Mouse (Mus musculus): Measurements from ENCODE around the gene Ephb1. TPM values are rescaled to one million over a fixed set of nuclear protein-coding genes. Genes with fewer than 3 reads are reported as not detected.

Gene Ephb1
- polyA plus RNA-seq, 1 experiment, result 0.02 TPM

DNA sequence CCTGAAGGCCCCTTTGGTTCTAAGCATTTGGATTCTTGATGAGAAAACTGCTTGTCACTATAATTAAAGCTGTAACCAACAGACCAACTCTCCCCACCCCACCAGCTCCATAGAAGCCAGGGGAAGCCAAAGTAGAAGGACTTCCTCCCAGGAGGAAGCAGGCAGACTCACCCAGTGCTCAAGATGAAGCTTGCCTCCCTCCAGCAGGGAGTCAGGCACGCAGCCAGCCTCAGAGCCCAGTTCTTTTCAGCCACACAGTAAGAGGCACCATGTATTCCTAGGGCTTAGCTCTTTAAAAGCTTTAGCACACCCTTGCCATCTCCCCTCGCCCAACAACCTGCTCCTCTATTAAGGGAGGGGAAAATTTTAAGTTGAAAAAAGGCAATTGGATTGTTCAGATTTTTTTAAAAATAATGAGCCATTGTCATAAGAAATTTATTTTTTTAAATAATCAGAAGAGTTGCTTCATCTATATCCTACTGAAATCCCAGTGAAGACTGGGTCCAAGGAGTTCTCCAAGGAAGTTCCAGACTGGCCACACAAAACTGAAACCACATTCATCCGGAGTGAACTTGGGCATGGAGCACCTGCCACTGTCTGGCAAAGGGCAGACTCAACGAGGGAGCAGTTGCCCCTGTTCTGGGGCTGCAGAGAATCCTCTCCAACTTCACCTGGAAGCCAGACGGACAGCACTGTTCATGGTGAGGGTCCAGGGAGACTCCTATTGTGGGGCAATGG, 81.6 kb downstream of the Ephb1 start:
- H3K79me2 ChIP-seq (ENCODE audit: control insufficient read depth, insufficient read depth), result no peaks in the 10 kb centered on the region
- H3K36me3 ChIP-seq (ENCODE audit: control insufficient read depth, insufficient read depth), result no peaks in the 10 kb centered on the region
- H3K79me3 ChIP-seq (ENCODE audit: low read depth), result no peaks in the 10 kb centered on the region
- H3K4me3 ChIP-seq (ENCODE audit: insufficient read depth, poor library complexity, severe bottlenecking), result no peak overlapping the region
- H3ac ChIP-seq (ENCODE audit: control insufficient read depth, insufficient read length, low read depth), result no peak overlapping the region
- peaks cover 23% of the 10 kb centered on the region for H3K27me3 ChIP-seq (ENCODE audit: control insufficient read depth, insufficient read depth, insufficient read length)
- no peak for TF ChIP-seq USF1 (IDR thresholded peaks at IDR 0.05; ENCODE audit: low read depth)
- TF ChIP-seq CTCF (IDR thresholded peaks at IDR 0.05; ENCODE audit: control insufficient read depth, insufficient read depth, insufficient read length), result no peak
- no peak for TF ChIP-seq FOSL1 (IDR thresholded peaks at IDR 0.05; ENCODE audit: insufficient read depth, low read length, poor library complexity, severe bottlenecking)
- no peak for TF ChIP-seq MAX (IDR thresholded peaks at IDR 0.05)
- TF ChIP-seq MYOD1 (IDR thresholded peaks at IDR 0.05; ENCODE audit: control insufficient read depth, insufficient read length, low read depth), result no peak
- TF ChIP-seq CEBPB (IDR thresholded peaks at IDR 0.05; ENCODE audit: low read depth), result no peak
- no peak for TF ChIP-seq MYOG (IDR thresholded peaks at IDR 0.05; ENCODE audit: control insufficient read depth, extremely low read depth, insufficient read length)

DNA sequence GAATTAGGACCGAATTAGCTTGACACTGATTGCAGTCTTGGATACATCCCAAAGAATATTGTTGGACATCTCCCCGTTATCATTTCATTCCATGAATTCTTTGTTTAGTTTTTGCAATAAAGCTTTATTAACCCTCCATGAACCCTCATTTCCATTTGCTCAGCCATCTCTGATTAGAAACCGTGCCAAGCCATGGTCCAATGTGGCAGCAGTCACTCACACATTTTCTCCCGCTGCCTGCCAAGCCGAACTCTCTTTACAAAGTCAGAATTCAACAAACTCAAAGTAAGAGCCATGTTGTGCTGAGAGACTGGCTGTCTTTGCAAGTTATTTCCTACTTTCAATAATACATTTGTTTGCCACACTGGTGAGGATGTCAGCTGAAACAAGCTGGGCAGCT, 84.0 kb downstream of the Ephb1 start:
- Histone ChIP-seq H3K36me3 (ENCODE audit: control insufficient read depth, insufficient read depth) (no peaks in the 10 kb centered on the region), H3K4me3 (ENCODE audit: insufficient read depth, poor library complexity, severe bottlenecking) (no peak overlapping the region), H3K79me2 (ENCODE audit: control insufficient read depth, insufficient read depth) (no peaks in the 10 kb centered on the region), H3K79me3 (ENCODE audit: low read depth) (no peaks in the 10 kb centered on the region), H3ac (ENCODE audit: control insufficient read depth, insufficient read length, low read depth) (no peak overlapping the region), H3K27me3 (ENCODE audit: control insufficient read depth, insufficient read depth, insufficient read length) (peaks cover 24% of the 10 kb centered on the region)
- TF ChIP-seq CTCF (IDR thresholded peaks at IDR 0.05; ENCODE audit: control insufficient read depth, insufficient read depth, insufficient read length) (no peak), MAX (IDR thresholded peaks at IDR 0.05) (no peak), MYOD1 (IDR thresholded peaks at IDR 0.05; ENCODE audit: control insufficient read depth, insufficient read length, low read depth) (no peak), FOSL1 (IDR thresholded peaks at IDR 0.05; ENCODE audit: insufficient read depth, low read length, poor library complexity, severe bottlenecking) (no peak), USF1 (IDR thresholded peaks at IDR 0.05; ENCODE audit: low read depth) (no peak), MYOG (IDR thresholded peaks at IDR 0.05; ENCODE audit: control insufficient read depth, extremely low read depth, insufficient read length) (no peak), CEBPB (IDR thresholded peaks at IDR 0.05; ENCODE audit: low read depth) (no peak)

DNA sequence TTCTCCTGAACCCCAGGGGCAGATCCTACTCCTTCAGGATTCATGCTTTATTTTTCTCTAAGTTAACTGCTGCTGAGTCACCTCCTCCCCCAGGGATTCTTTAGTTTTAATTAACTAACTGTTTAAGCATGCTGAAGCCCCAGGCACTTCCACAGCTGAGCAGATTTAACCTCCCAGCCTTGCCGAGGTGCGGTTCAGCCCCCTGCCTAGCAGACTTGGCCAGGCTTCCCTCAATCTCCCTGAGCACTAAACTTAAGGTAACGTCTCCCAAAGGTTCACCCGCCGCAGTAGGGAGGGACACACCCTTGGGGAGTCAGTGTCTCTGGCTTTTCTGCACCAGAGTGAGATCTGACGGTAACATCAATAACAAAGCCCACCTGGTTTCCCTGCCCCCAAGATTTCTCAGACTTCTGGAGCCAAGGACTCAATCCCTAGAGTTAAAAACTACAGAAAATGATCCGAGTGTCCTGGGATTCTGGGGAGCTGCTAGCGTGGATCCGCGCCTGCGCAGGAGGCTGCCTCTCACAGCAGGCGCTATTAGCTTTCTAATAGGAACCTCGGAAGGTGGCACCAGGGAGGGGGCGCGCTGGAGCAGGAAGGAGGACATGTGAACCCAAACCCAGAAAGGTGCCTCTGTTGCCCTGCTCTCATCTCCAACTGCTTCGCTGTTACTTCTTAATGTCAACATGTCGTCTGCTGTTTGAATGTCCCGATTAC, 87.0 kb downstream of the Ephb1 start:
- no peak overlapping the region for H3K4me3 ChIP-seq (ENCODE audit: insufficient read depth, poor library complexity, severe bottlenecking)
- TF ChIP-seq FOSL1 (IDR thresholded peaks at IDR 0.05; ENCODE audit: insufficient read depth, low read length, poor library complexity, severe bottlenecking) (no peak), CTCF (IDR thresholded peaks at IDR 0.05; ENCODE audit: control insufficient read depth, insufficient read depth, insufficient read length) (no peak), CEBPB (IDR thresholded peaks at IDR 0.05; ENCODE audit: low read depth) (no peak), USF1 (IDR thresholded peaks at IDR 0.05; ENCODE audit: low read depth) (no peak), MYOD1 (IDR thresholded peaks at IDR 0.05; ENCODE audit: control insufficient read depth, insufficient read length, low read depth) (no peak), MYOG (IDR thresholded peaks at IDR 0.05; ENCODE audit: control insufficient read depth, extremely low read depth, insufficient read length) (no peak), MAX (IDR thresholded peaks at IDR 0.05) (no peak)
- H3K36me3 ChIP-seq (ENCODE audit: control insufficient read depth, insufficient read depth), result no peaks in the 10 kb centered on the region
- H3K27me3 ChIP-seq (ENCODE audit: control insufficient read depth, insufficient read depth, insufficient read length), result peaks cover 22% of the 10 kb centered on the region
- no peaks in the 10 kb centered on the region for H3K79me2 ChIP-seq (ENCODE audit: control insufficient read depth, insufficient read depth)
- H3K79me3 ChIP-seq (ENCODE audit: low read depth), result no peaks in the 10 kb centered on the region
- H3ac ChIP-seq (ENCODE audit: control insufficient read depth, insufficient read length, low read depth), result no peak overlapping the region

DNA sequence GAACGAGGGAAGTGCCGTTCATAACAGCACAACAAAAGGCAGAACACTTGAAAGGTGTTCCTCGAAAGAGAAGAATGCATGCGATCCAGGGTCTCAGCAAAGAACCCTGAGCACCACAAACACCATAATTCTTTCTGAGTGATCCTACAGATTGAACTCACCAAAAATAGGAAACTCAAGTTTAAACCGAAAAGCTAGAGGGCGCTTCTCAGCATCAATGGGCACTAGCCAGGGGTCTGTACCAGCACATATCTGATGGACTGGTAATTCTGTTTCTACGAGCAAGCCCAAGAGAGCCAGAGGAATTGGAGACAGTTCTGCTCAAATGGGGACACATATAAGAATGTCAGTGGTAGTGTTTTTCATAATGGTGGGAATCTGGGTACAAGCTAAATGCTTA, 90.7 kb downstream of the Ephb1 start:
- H3K36me3 ChIP-seq (ENCODE audit: control insufficient read depth, insufficient read depth), result no peaks in the 10 kb centered on the region
- no peak overlapping the region for H3K4me3 ChIP-seq (ENCODE audit: insufficient read depth, poor library complexity, severe bottlenecking)
- H3K79me3 ChIP-seq (ENCODE audit: low read depth), result no peaks in the 10 kb centered on the region
- H3K79me2 ChIP-seq (ENCODE audit: control insufficient read depth, insufficient read depth), result no peaks in the 10 kb centered on the region
- H3ac ChIP-seq (ENCODE audit: control insufficient read depth, insufficient read length, low read depth), result no peak overlapping the region
- H3K27me3 ChIP-seq (ENCODE audit: control insufficient read depth, insufficient read depth, insufficient read length), result peaks cover 42% of the 10 kb centered on the region
- no peak for TF ChIP-seq CTCF (IDR thresholded peaks at IDR 0.05; ENCODE audit: control insufficient read depth, insufficient read depth, insufficient read length)
- TF ChIP-seq MAX (IDR thresholded peaks at IDR 0.05), result no peak
- TF ChIP-seq MYOD1 (IDR thresholded peaks at IDR 0.05; ENCODE audit: control insufficient read depth, insufficient read length, low read depth), result no peak
- TF ChIP-seq FOSL1 (IDR thresholded peaks at IDR 0.05; ENCODE audit: insufficient read depth, low read length, poor library complexity, severe bottlenecking), result no peak
- TF ChIP-seq USF1 (IDR thresholded peaks at IDR 0.05; ENCODE audit: low read depth), result no peak
- TF ChIP-seq CEBPB (IDR thresholded peaks at IDR 0.05; ENCODE audit: low read depth), result no peak
- no peak for TF ChIP-seq MYOG (IDR thresholded peaks at IDR 0.05; ENCODE audit: control insufficient read depth, extremely low read depth, insufficient read length)

DNA sequence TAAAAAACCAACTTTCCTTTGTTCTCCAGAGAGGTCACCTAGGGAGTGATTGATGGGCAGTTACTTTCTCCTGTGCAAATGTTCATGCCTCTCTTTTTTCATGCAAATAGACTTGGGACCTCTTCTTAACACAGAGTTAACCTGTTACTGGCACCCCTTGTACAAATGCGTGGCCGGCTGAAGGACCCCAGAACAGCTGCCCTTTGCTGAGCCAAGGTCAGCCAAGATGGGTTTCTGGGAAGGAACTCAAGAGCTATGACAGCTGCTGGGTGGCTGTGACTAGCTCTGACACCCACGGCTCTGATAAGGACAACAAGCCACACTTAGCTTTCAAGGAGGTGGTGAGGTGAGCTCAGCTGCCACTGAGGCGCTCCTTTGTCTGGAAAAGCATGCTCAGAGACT, 92.4 kb downstream of the Ephb1 start:
- Histone ChIP-seq H3K79me2 (ENCODE audit: control insufficient read depth, insufficient read depth) (no peaks in the 10 kb centered on the region), H3K4me3 (ENCODE audit: insufficient read depth, poor library complexity, severe bottlenecking) (no peak overlapping the region), H3K79me3 (ENCODE audit: low read depth) (no peaks in the 10 kb centered on the region), H3ac (ENCODE audit: control insufficient read depth, insufficient read length, low read depth) (no peak overlapping the region), H3K36me3 (ENCODE audit: control insufficient read depth, insufficient read depth) (no peaks in the 10 kb centered on the region), H3K27me3 (ENCODE audit: control insufficient read depth, insufficient read depth, insufficient read length) (peaks cover 37% of the 10 kb centered on the region)
- TF ChIP-seq MAX (IDR thresholded peaks at IDR 0.05) (no peak), FOSL1 (IDR thresholded peaks at IDR 0.05; ENCODE audit: insufficient read depth, low read length, poor library complexity, severe bottlenecking) (no peak), CTCF (IDR thresholded peaks at IDR 0.05; ENCODE audit: control insufficient read depth, insufficient read depth, insufficient read length) (no peak), MYOD1 (IDR thresholded peaks at IDR 0.05; ENCODE audit: control insufficient read depth, insufficient read length, low read depth) (no peak), MYOG (IDR thresholded peaks at IDR 0.05; ENCODE audit: control insufficient read depth, extremely low read depth, insufficient read length) (no peak), CEBPB (IDR thresholded peaks at IDR 0.05; ENCODE audit: low read depth) (no peak), USF1 (IDR thresholded peaks at IDR 0.05; ENCODE audit: low read depth) (no peak)
